Mouse (Mus musculus): ENCODE data around the gene Umod.

Gene Umod

GRCm38 (mm10) chr7:119443849-119444248 lies 35.2 kb downstream of the Umod start:
- no peak for ATAC-seq (ENCODE audit: insufficient number of reproducible peaks, low FRiP score, low TSS enrichment)

GRCm38 (mm10) chr7:119441938-119442337 lies 37.1 kb downstream of the Umod start:
- ATAC-seq (ENCODE audit: insufficient number of reproducible peaks, low FRiP score, low TSS enrichment) = no peak

- ATAC-seq (ENCODE audit: insufficient number of reproducible peaks, low FRiP score, low TSS enrichment) = peak; percentile 64
These were observed 51.9 kb downstream of the Umod start for GRCm38 (mm10) chr7:119427180-119427616.

GRCm38 (mm10) chr7:119420730-119421129 lies 58.4 kb downstream of the Umod start:
- ATAC-seq (ENCODE audit: insufficient number of reproducible peaks, low FRiP score, low TSS enrichment) = no peak

- ATAC-seq (ENCODE audit: insufficient number of reproducible peaks, low FRiP score, low TSS enrichment) = no peak
These were observed 60.6 kb downstream of the Umod start for GRCm38 (mm10) chr7:119418523-119418922.

All from cerebellum, adult (tissue).